Mouse (Mus musculus) MEL (cell line): Measurements from ENCODE around the gene Slc22a28.
A peak's percentile ranks its signal among the peaks of the same experiment; 100 is the strongest.
"Not testable (repeated sequence)": the region's sequence is repeated elsewhere in the genome, so short reads cannot be mapped to it uniquely, and the experiment has no call there.

Source experiments
- CTCF ChIP-seq, 3 experiments: IDR thresholded peaks in 2 of 3; conservative IDR thresholded peaks in 1 of 3; 2 replicates each; pipeline ENCODE4 v1.5.1; 2011 to 2012; ENCODE audit warnings: low read length in 3 of 3, low read depth in 2 of 3, mild to moderate bottlenecking in 2 of 3, improper control_type of control experiment in 1 of 3, inconsistent platforms in 1 of 3, mixed read lengths in 1 of 3, moderate library complexity in 1 of 3; ENCODE audit not compliant: control insufficient read depth in 1 of 3, insufficient read depth in 1 of 3, poor library complexity in 1 of 3, severe bottlenecking in 1 of 3
- EP300 ChIP-seq, 2 experiments: IDR thresholded peaks; 2 replicates each; pipeline ENCODE4 v1.6.1; 2011; ENCODE audit warnings: improper control_type of control experiment in 2 of 2, low read length in 2 of 2, low read depth in 1 of 2, mild to moderate bottlenecking in 1 of 2
- MAZ ChIP-seq: IDR thresholded peaks from 2 replicates; pipeline ENCODE4 v1.6.1; 2012; ENCODE audit warnings: low read depth, mild to moderate bottlenecking, inconsistent platforms, low read length, improper control_type of control experiment
- POLR2A ChIP-seq, 2 experiments: IDR thresholded peaks; 2 replicates each; pipeline ENCODE4 v1.6.1; 2011 to 2012; ENCODE audit warnings: low read length in 2 of 2, mild to moderate bottlenecking in 2 of 2, control low read depth in 1 of 2, improper control_type of control experiment in 1 of 2, low read depth in 1 of 2, moderate library complexity in 1 of 2; ENCODE audit not compliant: control insufficient read depth in 1 of 2, insufficient read depth in 1 of 2, poor library complexity in 1 of 2
- POLR2AphosphoS5 ChIP-seq: IDR thresholded peaks from 2 replicates; pipeline ENCODE4 v1.6.1; 2012; ENCODE audit warnings: low read depth, borderline replicate concordance, mild to moderate bottlenecking, inconsistent platforms, low read length, moderate library complexity, mixed read lengths
- TBP ChIP-seq: IDR thresholded peaks from 2 replicates; pipeline ENCODE4 v1.8.0; 2011; ENCODE audit warnings: low read depth, low read length, improper control_type of control experiment
- USF1 ChIP-seq: IDR thresholded peaks from 2 replicates; pipeline ENCODE4 v1.6.1; 2014; ENCODE audit warnings: low read depth, mild to moderate bottlenecking, inconsistent platforms, low read length, improper control_type of control experiment, moderate library complexity
- ZKSCAN1 ChIP-seq: IDR thresholded peaks from 2 replicates; pipeline ENCODE4 v1.6.1; 2012; ENCODE audit warnings: low read depth, mild to moderate bottlenecking, inconsistent platforms, low read length, improper control_type of control experiment, moderate library complexity

DNA sequence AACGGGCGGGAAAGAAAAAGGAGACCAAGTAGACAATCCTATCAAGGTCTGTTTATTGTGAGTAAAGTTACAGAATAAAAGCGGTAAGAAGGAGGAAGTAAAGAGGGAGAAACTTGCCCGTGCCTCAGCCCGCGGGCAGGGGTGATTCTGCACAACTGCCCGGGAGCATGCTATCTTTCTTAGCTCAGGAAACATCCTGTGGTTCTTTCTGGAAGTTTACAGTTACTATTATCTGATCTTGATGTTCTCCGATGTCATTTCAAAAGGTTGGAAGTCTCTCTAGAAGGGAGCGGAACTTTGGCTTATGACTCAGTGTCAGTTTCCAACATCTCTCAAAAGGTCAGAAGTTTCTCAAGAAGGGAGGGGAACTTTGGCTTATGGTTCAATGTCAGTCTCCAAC is 113.2 kb downstream of the Slc22a28 start:
- not testable (repeated sequence) for TF ChIP-seq TBP; POLR2A (IDR thresholded peaks at IDR 0.05; ENCODE audit: control insufficient read depth in 1 of 2, insufficient read depth in 1 of 2, low read depth in 1 of 2, low read length in 2 of 2, poor library complexity in 1 of 2); POLR2AphosphoS5; CTCF (IDR thresholded peaks at IDR 0.05 in 2 of 3, conservative IDR thresholded peaks at IDR 0.05 in 1 of 3; ENCODE audit: control insufficient read depth in 1 of 3, insufficient read depth in 1 of 3, low read depth in 2 of 3, low read length in 3 of 3, poor library complexity in 1 of 3, severe bottlenecking in 1 of 3); MAZ; ZKSCAN1; USF1
- TF ChIP-seq EP300 (IDR thresholded peaks at IDR 0.05; ENCODE audit: low read depth in 1 of 2, low read length in 2 of 2) = peak; percentile 75 to 85
